Mouse (Mus musculus) heart, postnatal 25 days (tissue): ENCODE measurements around the gene Dnajb13. TPM values are rescaled to one million over a fixed set of nuclear protein-coding genes. Genes with fewer than 3 reads are reported as not detected.

Experiments
- DNase-seq: peaks from one replicate; pipeline ENCODE4 v3.0.0; 2022; ENCODE audit warnings: low spot score
- intact Hi-C: fragments of 180-260 bp; cut with DNase I; formaldehyde crosslinking; loops from one replicate; pipeline ENCODE4 v1.15.1; 2025
- total RNA-seq, 2 experiments: library from RNA; stranded (reverse); gene quantifications; 2 replicates each; pipeline ENCODE4 v1.2.3; 2021

The Dnajb13 gene
- total RNA-seq, 2 experiments from 2014 or later: not detected

GRCm38 (mm10) chr7:100465656-100466309, 49.0 kb downstream of the Dnajb13 start:
- peak; percentile 83 for DNase-seq
- intact Hi-C loops: loop anchor here (2.0 kb wide), 1 partner anchor 25 kb away; no protein-coding TSS in a partner anchor

GRCm38 (mm10) chr7:100465248-100465647, 49.5 kb downstream of the Dnajb13 start:
- DNase-seq: no peak
- intact Hi-C loops: loop anchor here (2.0 kb wide), 1 partner anchor 26 kb away; no protein-coding TSS in a partner anchor

DNA sequence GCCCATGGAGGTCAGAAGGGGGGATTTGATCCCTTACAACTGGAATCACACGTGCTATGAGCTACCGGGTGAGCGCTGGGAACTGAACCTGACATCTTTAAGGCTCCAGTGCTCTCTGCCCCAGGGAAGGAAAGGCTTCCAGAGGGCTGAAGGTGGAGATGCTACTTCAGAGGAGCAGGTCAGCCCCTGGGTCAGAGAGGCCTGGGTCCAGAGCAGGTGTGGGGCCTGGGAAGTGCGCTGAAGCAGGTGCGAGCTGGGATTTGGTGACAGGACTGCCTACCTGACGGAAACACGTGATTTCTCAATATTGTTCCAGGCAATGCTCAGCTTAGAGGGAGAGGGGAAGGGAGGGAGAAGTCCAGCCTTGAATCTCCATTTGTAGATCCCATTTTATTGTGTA, 50.5 kb downstream of the Dnajb13 start:
- intact Hi-C loops: loop anchor here (2.0 kb wide), 1 partner anchor 27 kb away; no protein-coding TSS in a partner anchor
- DNase-seq: no peak

DNA sequence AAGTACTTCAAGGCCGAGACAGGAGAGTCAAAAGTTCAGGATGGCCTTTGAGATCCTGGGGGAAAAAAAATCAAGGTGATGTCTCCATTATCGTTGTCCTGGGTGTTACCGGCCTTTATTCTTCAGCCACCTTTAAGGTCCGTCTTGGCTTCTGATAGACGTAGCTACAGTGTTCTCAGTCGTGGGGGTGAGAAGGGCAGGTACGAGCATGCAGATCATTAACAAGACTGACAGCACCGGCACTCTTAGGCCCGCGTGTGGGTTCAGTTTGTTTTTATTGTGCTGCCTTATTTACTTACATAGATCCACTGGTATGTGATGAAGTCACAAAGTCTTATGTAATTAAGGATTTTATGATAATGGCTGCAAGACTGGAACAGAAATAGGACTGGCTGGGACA, 51.0 kb downstream of the Dnajb13 start:
- no peak for DNase-seq
- intact Hi-C loops: loop anchor here (2.0 kb wide), 1 partner anchor 27 kb away; no protein-coding TSS in a partner anchor

DNA sequence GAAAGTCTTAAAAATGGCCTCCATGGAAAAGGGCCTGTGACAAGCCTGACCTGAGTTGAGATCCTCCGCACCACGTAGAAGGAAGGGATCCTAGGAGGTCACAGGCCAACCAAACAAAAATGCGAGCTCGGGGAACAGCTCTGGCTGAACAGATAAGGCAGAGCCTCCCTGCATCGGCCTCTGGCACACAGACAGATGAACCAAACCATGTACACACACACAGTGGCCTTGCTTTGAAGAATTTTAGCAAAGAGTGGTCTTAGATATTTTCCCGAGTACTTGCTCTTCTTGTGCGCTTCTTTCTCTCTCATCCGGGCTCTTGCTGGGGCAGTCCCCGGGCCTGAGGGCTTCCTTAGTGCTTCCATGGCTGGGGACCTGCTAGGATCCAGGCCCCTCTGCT, 51.6 kb downstream of the Dnajb13 start:
- intact Hi-C loops: no loop called here
- DNase-seq: no peak

DNA sequence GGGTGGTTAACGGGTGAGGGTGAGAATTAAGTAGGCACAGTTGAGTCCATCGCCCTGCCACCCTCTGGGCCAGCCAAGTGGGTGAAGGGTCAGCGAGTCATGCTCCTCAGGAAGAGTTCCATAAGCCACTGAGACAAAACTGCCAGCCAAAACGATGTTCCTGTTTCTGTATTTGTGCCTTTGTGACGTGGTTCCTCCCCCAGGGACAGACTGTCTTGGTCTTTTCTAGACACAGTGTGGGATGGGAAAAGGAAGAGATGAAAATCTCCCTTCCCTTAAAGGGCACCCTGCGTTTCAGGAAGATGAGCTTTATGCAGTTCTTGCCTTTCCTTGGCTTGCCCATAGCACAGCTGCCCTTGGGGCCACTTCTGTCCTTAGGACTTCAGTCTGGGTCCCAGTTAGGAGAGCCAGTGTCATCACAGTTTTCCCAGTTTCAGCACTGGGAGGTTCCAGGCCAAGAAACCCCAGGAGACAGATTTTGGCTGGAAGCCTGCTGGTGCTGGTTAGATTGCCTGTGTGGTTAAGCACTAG, 53.1 kb downstream of the Dnajb13 start:
- DNase-seq: peak; percentile 64
- intact Hi-C loops: no loop called here

- DNase-seq: no peak
- intact Hi-C loops: loop anchor here (2.0 kb wide), 1 partner anchor 27 kb away; no protein-coding TSS in a partner anchor
These were observed 54.9 kb downstream of the Dnajb13 start for GRCm38 (mm10) chr7:100459862-100460261.

- DNase-seq: no peak
- intact Hi-C loops: loop anchor here (2.0 kb wide), 1 partner anchor 25 kb away; no protein-coding TSS in a partner anchor
These were observed 56.6 kb downstream of the Dnajb13 start for GRCm38 (mm10) chr7:100458153-100458552.

Other genes starting within 250 kb of the Dnajb13 start
- gene P4ha3, start 229.4 kb downstream of the Dnajb13 start, total RNA-seq: under 1 TPM; 0.45 to 0.73 TPM
- 1 to 10 TPM; 8.0 to 9.9 TPM for gene C2cd3, start 142.7 kb downstream of the Dnajb13 start, total RNA-seq
- 10 to 100 TPM; 38.3 to 43.4 TPM for gene Ppme1, start 142.7 kb downstream of the Dnajb13 start, total RNA-seq
- gene Ucp3, start 42.0 kb downstream of the Dnajb13 start, total RNA-seq: 10 to 100 TPM; 40.6 to 49.9 TPM
- 100 to 1,000 TPM; 426 to 460 TPM for gene Ucp2, start 21.6 kb downstream of the Dnajb13 start, total RNA-seq
- gene Coa4, start 22.1 kb upstream of the Dnajb13 start, total RNA-seq: 10 to 100 TPM; 14.1 to 16.3 TPM
- 10 to 100 TPM; 61.3 to 68.2 TPM for gene Rab6a, start 92.5 kb upstream of the Dnajb13 start, total RNA-seq
- gene Mrpl48, start 93.3 kb upstream of the Dnajb13 start, total RNA-seq: 10 to 100 TPM; 67.1 to 79.0 TPM
- gene Plekhb1, start 147.5 kb upstream of the Dnajb13 start, total RNA-seq: 1 to 10 TPM; 2.7 to 4.0 TPM
- 10 to 100 TPM; 39.2 to 44.9 TPM for gene Fam168a, start 191.7 kb upstream of the Dnajb13 start, total RNA-seq